Mouse (Mus musculus): ENCODE measurements at regions not wholly inside any gene's neighbourhood (a gene's known extent, or its start where the extent isn't known, plus 50 kb on each side); places are given as distances from the start of the nearest gene placed in this dataset.
A peak's percentile ranks its signal among the peaks of the same experiment; 100 is the strongest.

GRCm38 (mm10) chr17:93260366-93261205 is 61.8 kb downstream of the Adcyap1 start:
- DNase-seq = no peak

- no peak for DNase-seq
These were observed 62.3 kb downstream of the Adcyap1 start for GRCm38 (mm10) chr17:93261206-93261504.

- DNase-seq = no peak
These were observed 107.3 kb downstream of the Adcyap1 start for GRCm38 (mm10) chr17:93306121-93306520.

GRCm38 (mm10) chr17:93312139-93312538 is 113.3 kb downstream of the Adcyap1 start:
- no peak for DNase-seq

GRCm38 (mm10) chr17:93312640-93313309 is 114.0 kb downstream of the Adcyap1 start:
- DNase-seq = no peak

- DNase-seq = no peak
These were observed 114.5 kb downstream of the Adcyap1 start for GRCm38 (mm10) chr17:93313310-93313688.

- no peak for DNase-seq
These were observed 115.3 kb downstream of the Adcyap1 start for GRCm38 (mm10) chr17:93314144-93314543.

- no peak for DNase-seq
These were observed 122.7 kb downstream of the Adcyap1 start for GRCm38 (mm10) chr17:93321482-93321881.

- no peak for DNase-seq
These were observed 138.8 kb downstream of the Adcyap1 start for GRCm38 (mm10) chr17:93337576-93337975.

- no peak for DNase-seq
These were observed 156.4 kb downstream of the Adcyap1 start for GRCm38 (mm10) chr17:93355238-93355637.

GRCm38 (mm10) chr17:93362926-93363325 is 164.1 kb downstream of the Adcyap1 start:
- DNase-seq = no peak

- no peak for DNase-seq
These were observed 178.8 kb downstream of the Adcyap1 start for GRCm38 (mm10) chr17:93377453-93378091.

- no peak for DNase-seq
These were observed 181.1 kb downstream of the Adcyap1 start for GRCm38 (mm10) chr17:93379789-93380398.

- no peak for DNase-seq
These were observed 191.4 kb downstream of the Adcyap1 start for GRCm38 (mm10) chr17:93390256-93390655.

- DNase-seq = peak; percentile 15
These were observed 210.5 kb downstream of the Adcyap1 start for GRCm38 (mm10) chr17:93409329-93409728.

Measured in right cerebral cortex, adult 18-20 months (tissue).